Mouse (Mus musculus) bone marrow macrophage, adult 2 months (primary cell): ENCODE results near the gene Prkag1.

Experiments used
- CTCF ChIP-seq: IDR thresholded peaks from 2 replicates; pipeline ENCODE4 v1.5.1; 2012; ENCODE audit warnings: low read depth, mild to moderate bottlenecking, low read length, moderate library complexity
- POLR2A ChIP-seq: IDR thresholded peaks from 2 replicates; pipeline ENCODE4 v1.6.1; 2012; ENCODE audit warnings: mild to moderate bottlenecking, low read depth, low read length, borderline replicate concordance

- TF ChIP-seq CTCF (no peak), POLR2A (no peak)
These were observed 28.2 kb upstream of the Prkag1 start for GRCm38 (mm10) chr15:98859319-98860043.
